Mouse (Mus musculus): ENCODE data around the gene Ikzf3. TPM values are rescaled to one million over a fixed set of nuclear protein-coding genes. Genes with fewer than 3 reads are reported as not detected.
A peak's percentile ranks its signal among the peaks of the same experiment; 100 is the strongest.

Gene Ikzf3
- total RNA-seq (2021) = not detected
- long read RNA-seq = 0 reads

GRCm38 (mm10) chr11:98545711-98546231 is at the start of gene Ikzf3:
Ikzf3 (minus strand) TSS chr11:98546031.
- peak in 1 of 2 experiments; percentile 19 for DNase-seq (ENCODE audit: low spot score in 2 of 2)

- DNase-seq (ENCODE audit: low spot score in 2 of 2) = no peak
Measured at GRCm38 (mm10) chr11:98595473-98595872, 49.6 kb upstream of the Ikzf3 start.

GRCm38 (mm10) chr11:98595021-98595420 is 49.2 kb upstream of the Ikzf3 start:
- no peak for DNase-seq (ENCODE audit: low spot score in 2 of 2)

GRCm38 (mm10) chr11:98590548-98591445 is 45.0 kb upstream of the Ikzf3 start:
- no peak for DNase-seq (ENCODE audit: low spot score in 2 of 2)

- no peak for DNase-seq (ENCODE audit: low spot score in 2 of 2)
Measured at GRCm38 (mm10) chr11:98589306-98589705, 43.5 kb upstream of the Ikzf3 start.

- DNase-seq (ENCODE audit: low spot score in 2 of 2) = no peak
Measured at GRCm38 (mm10) chr11:98588833-98589281, 43.0 kb upstream of the Ikzf3 start.

- peak; percentile 38 to 51 for DNase-seq (ENCODE audit: low spot score in 2 of 2)
Measured at GRCm38 (mm10) chr11:98587684-98588546, 42.1 kb upstream of the Ikzf3 start.

GRCm38 (mm10) chr11:98586892-98587563 is 41.2 kb upstream of the Ikzf3 start, which contains the start of gene Ormdl3:
Ormdl3 (minus strand) TSS chr11:98587368.
- DNase-seq (ENCODE audit: low spot score in 2 of 2) = peak; percentile 99

- DNase-seq (ENCODE audit: low spot score in 2 of 2) = peak in 1 of 2 experiments; percentile 33
Measured at GRCm38 (mm10) chr11:98586087-98586891, 40.5 kb upstream of the Ikzf3 start.

- no peak for DNase-seq (ENCODE audit: low spot score in 2 of 2)
Measured at GRCm38 (mm10) chr11:98584629-98585177, 38.9 kb upstream of the Ikzf3 start.

- DNase-seq (ENCODE audit: low spot score in 2 of 2) = no peak
Measured at GRCm38 (mm10) chr11:98584146-98584545, 38.3 kb upstream of the Ikzf3 start.

GRCm38 (mm10) chr11:98583571-98583970 is 37.7 kb upstream of the Ikzf3 start:
- DNase-seq (ENCODE audit: low spot score in 2 of 2) = no peak

GRCm38 (mm10) chr11:98583265-98583552 is 37.4 kb upstream of the Ikzf3 start:
- DNase-seq (ENCODE audit: low spot score in 2 of 2) = no peak

- no peak for DNase-seq (ENCODE audit: low spot score in 2 of 2)
Measured at GRCm38 (mm10) chr11:98582551-98583264, 36.9 kb upstream of the Ikzf3 start.

GRCm38 (mm10) chr11:98582030-98582388 is 36.2 kb upstream of the Ikzf3 start:
- no peak for DNase-seq (ENCODE audit: low spot score in 2 of 2)

GRCm38 (mm10) chr11:98581286-98582029 is 35.6 kb upstream of the Ikzf3 start:
- no peak for DNase-seq (ENCODE audit: low spot score in 2 of 2)

- DNase-seq (ENCODE audit: low spot score in 2 of 2) = no peak
Measured at GRCm38 (mm10) chr11:98580301-98581121, 34.7 kb upstream of the Ikzf3 start.

- no peak for DNase-seq (ENCODE audit: low spot score in 2 of 2)
Measured at GRCm38 (mm10) chr11:98577776-98578175, 31.9 kb upstream of the Ikzf3 start.
